Mouse (Mus musculus) myocyte (in vitro differentiated cells): ENCODE data around the gene Iqgap2.

ENCODE experiments used
- MAX ChIP-seq: IDR thresholded peaks from one replicate; pipeline ENCODE4 v1.6.1; 2011; ENCODE audit warnings: low read depth, mild to moderate bottlenecking, control low read depth
- MYOD1 ChIP-seq, 3 experiments: IDR thresholded peaks; one replicate each; pipeline ENCODE4 v1.6.1; 2011; ENCODE audit warnings: control low read depth in 2 of 3, low read depth in 2 of 3, mild to moderate bottlenecking in 2 of 3, moderate library complexity in 1 of 3; ENCODE audit not compliant: insufficient read length in 2 of 3, control insufficient read depth in 1 of 3
- POLR2A ChIP-seq: IDR thresholded peaks from one replicate; pipeline ENCODE4 v1.6.1; 2011; ENCODE audit warnings: low read depth, mild to moderate bottlenecking, control low read depth, moderate library complexity; ENCODE audit not compliant: insufficient read length
- REST ChIP-seq: IDR thresholded peaks from one replicate; pipeline ENCODE4 v1.6.1; 2011; ENCODE audit warnings: mild to moderate bottlenecking, control low read depth, moderate library complexity; ENCODE audit not compliant: insufficient read depth, insufficient read length
- TCF12 ChIP-seq: IDR thresholded peaks from one replicate; pipeline ENCODE4 v1.6.1; 2011; ENCODE audit warnings: mild to moderate bottlenecking, control low read depth; ENCODE audit not compliant: poor library complexity, insufficient read depth, severe bottlenecking
- USF1 ChIP-seq: IDR thresholded peaks from one replicate; pipeline ENCODE4 v1.6.1; 2011; ENCODE audit warnings: low read depth, mild to moderate bottlenecking, control low read depth, moderate library complexity

DNA sequence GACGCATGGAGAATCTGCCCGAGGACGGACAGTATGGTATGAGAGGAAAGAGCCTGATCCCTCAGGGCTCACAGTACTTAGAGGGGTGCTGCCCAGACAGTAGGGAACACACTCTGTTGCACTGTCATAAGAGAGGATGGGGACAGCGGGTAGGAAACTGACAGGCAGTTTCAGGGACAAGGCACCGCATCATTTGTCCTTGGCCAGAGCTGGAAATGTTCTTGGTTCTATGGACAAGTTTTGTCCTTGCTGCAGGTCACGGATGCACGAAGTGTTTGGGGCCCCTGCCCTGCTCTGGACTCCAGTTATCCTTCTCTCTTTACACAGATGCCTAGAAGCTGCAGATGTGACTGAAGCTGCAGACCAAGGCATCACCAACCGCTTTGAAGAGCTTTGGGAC is 284.7 kb downstream of the Iqgap2 start:
- TF ChIP-seq USF1 (no peak), REST (no peak), MYOD1 (IDR thresholded peaks at IDR 0.05; ENCODE audit: control insufficient read depth in 1 of 3, insufficient read length in 2 of 3, low read depth in 2 of 3) (no peak), TCF12 (no peak), POLR2A (no peak), MAX (no peak)
